Mouse (Mus musculus) liver, embryonic 12.5 days (tissue): ENCODE measurements around the gene Dok5. TPM values are rescaled to one million over a fixed set of nuclear protein-coding genes. Genes with fewer than 3 reads are reported as not detected.

Experiments used
- ATAC-seq: fragments of 200-750 bp; cut with Nextera tagmentation; 2 replicates; pipeline ENCODE4 v1.8.0; 2017; ENCODE audit warnings: moderate number of reproducible peaks, mild to moderate bottlenecking, moderate library complexity
- H3K27ac ChIP-seq: fragments of 300-500 bp; sonication (generic); 2 replicates; pipeline ENCODE4 v1.5.1; 2016; ENCODE audit warnings: mild to moderate bottlenecking
- H3K27me3 ChIP-seq: fragments of 300-500 bp; sonication (generic); replicated peaks from 2 replicates; pipeline ENCODE4 v1.6.1; 2016; ENCODE audit warnings: mild to moderate bottlenecking, moderate library complexity
- H3K36me3 ChIP-seq: fragments of 300-500 bp; sonication (generic); 2 replicates; pipeline ENCODE4 v1.6.1; 2016; ENCODE audit warnings: mild to moderate bottlenecking, moderate library complexity
- H3K4me1 ChIP-seq: fragments of 300-500 bp; sonication (generic); 2 replicates; pipeline ENCODE4 v1.6.1; 2016
- H3K4me2 ChIP-seq: fragments of 300-500 bp; sonication (generic); 2 replicates; pipeline ENCODE4 v1.6.1; 2016; ENCODE audit warnings: mild to moderate bottlenecking, moderate library complexity
- H3K4me3 ChIP-seq: fragments of 300-500 bp; sonication (generic); 2 replicates; pipeline ENCODE4 v1.5.1; 2016; ENCODE audit warnings: mild to moderate bottlenecking, moderate library complexity
- H3K9ac ChIP-seq: fragments of 300-500 bp; sonication (generic); 2 replicates; pipeline ENCODE4 v1.6.1; 2016; ENCODE audit warnings: mild to moderate bottlenecking, moderate library complexity
- H3K9me3 ChIP-seq: fragments of 300-500 bp; sonication (generic); replicated peaks from 2 replicates; pipeline ENCODE4 v1.6.1; 2016; ENCODE audit warnings: mild to moderate bottlenecking, moderate library complexity
- WGBS: fragments of 180-500 bp; shearing (Covaris S2); methylation state at CpG from one replicate; pipeline ENCODE4 v1.1.7; 2016; ENCODE audit not compliant: insufficient replicate concordance; 5-methylcytosine and 5-hydroxymethylcytosine counted together
- polyA plus RNA-seq: library from polyadenylated mRNA; unstranded; fragments of >200 nt; fragmentation: Nextera tagmentation; extraction: Ambion mirVana; gene quantifications from 2 replicates; pipeline ENCODE4 v1.2.1, GENCODE M21; 2016

The Dok5 gene
- polyA plus RNA-seq, 1 experiment from 2014 or later: 0.76 TPM

GRCm38 (mm10) chr2:170772126-170772884 lies 40.7 kb downstream of the Dok5 start:
- H3K4me3 ChIP-seq: no peak overlapping the region
- H3K4me2 ChIP-seq: no peak overlapping the region
- H3K27ac ChIP-seq: no peak overlapping the region
- H3K27me3 ChIP-seq: no peaks in the 10 kb centered on the region
- WGBS: 16% methylated on average over 19 of the region's 19 CpGs
- H3K36me3 ChIP-seq: no peaks in the 10 kb centered on the region
- no peak overlapping the region for H3K9ac ChIP-seq
- H3K4me1 ChIP-seq: no peaks in the 10 kb centered on the region
- no peak for ATAC-seq
- peaks cover 5% of the 10 kb centered on the region; the same call in 1 of the 2 replicates for H3K9me3 ChIP-seq

- Histone ChIP-seq H3K4me1 (no peaks in the 10 kb centered on the region), H3K36me3 (no peaks in the 10 kb centered on the region), H3K9ac (no peak overlapping the region), H3K9me3 (peaks cover 5% of the 10 kb centered on the region; the same call in 1 of the 2 replicates), H3K27me3 (no peaks in the 10 kb centered on the region), H3K4me3 (no peak overlapping the region), H3K4me2 (no peak overlapping the region), H3K27ac (no peak overlapping the region)
- WGBS: 34% methylated on average over 8 of the region's 8 CpGs
- no peak for ATAC-seq
These were observed 41.3 kb downstream of the Dok5 start for GRCm38 (mm10) chr2:170772885-170773270.

- Histone ChIP-seq H3K27ac (no peak overlapping the region), H3K4me1 (no peaks in the 10 kb centered on the region), H3K4me3 (no peak overlapping the region), H3K36me3 (no peaks in the 10 kb centered on the region), H3K4me2 (no peak overlapping the region), H3K9ac (no peak overlapping the region), H3K27me3 (no peaks in the 10 kb centered on the region), H3K9me3 (peaks cover 9% of the 10 kb centered on the region; the same call in 1 of the 2 replicates)
- no peak for ATAC-seq
- WGBS: 78% methylated on average over 15 of the region's 15 CpGs
These were observed 44.0 kb downstream of the Dok5 start for GRCm38 (mm10) chr2:170775577-170775976.

- no peak for ATAC-seq
- 75% methylated on average over 11 of the region's 11 CpGs for WGBS
These were observed 44.5 kb downstream of the Dok5 start for GRCm38 (mm10) chr2:170776107-170776506.

GRCm38 (mm10) chr2:170777572-170777971 lies 46.0 kb downstream of the Dok5 start:
- H3K9me3 ChIP-seq: peaks cover 9% of the 10 kb centered on the region; the same call in 1 of the 2 replicates
- no peaks in the 10 kb centered on the region for H3K27me3 ChIP-seq
- no peak overlapping the region for H3K4me2 ChIP-seq
- no peak for ATAC-seq
- 60% methylated on average over 6 of the region's 6 CpGs for WGBS
- no peak overlapping the region for H3K9ac ChIP-seq
- H3K4me3 ChIP-seq: no peak overlapping the region
- no peaks in the 10 kb centered on the region for H3K36me3 ChIP-seq
- H3K27ac ChIP-seq: no peak overlapping the region
- no peaks in the 10 kb centered on the region for H3K4me1 ChIP-seq

More at GRCm38 (mm10) chr2:170776107-170776506, 44.5 kb downstream of the Dok5 start:
- Histone ChIP-seq H3K27me3 (no peaks in the 10 kb centered on the region), H3K4me2 (no peak overlapping the region), H3K36me3 (no peaks in the 10 kb centered on the region), H3K4me3 (no peak overlapping the region), H3K9me3 (peaks cover 9% of the 10 kb centered on the region; the same call in 1 of the 2 replicates), H3K4me1 (no peaks in the 10 kb centered on the region), H3K9ac (no peak overlapping the region), H3K27ac (no peak overlapping the region)

GRCm38 (mm10) chr2:170780010-170780750 lies 48.6 kb downstream of the Dok5 start:
- Histone ChIP-seq H3K9me3 (peaks cover 9% of the 10 kb centered on the region; the same call in 1 of the 2 replicates), H3K27me3 (no peaks in the 10 kb centered on the region), H3K4me1 (no peaks in the 10 kb centered on the region), H3K27ac (no peak overlapping the region), H3K36me3 (no peaks in the 10 kb centered on the region), H3K4me3 (no peak overlapping the region), H3K9ac (no peak overlapping the region), H3K4me2 (no peak overlapping the region)
- 79% methylated on average over 11 of the region's 11 CpGs for WGBS
- no peak for ATAC-seq

- Histone ChIP-seq H3K27ac (no peak overlapping the region), H3K4me2 (no peak overlapping the region), H3K9me3 (peaks cover 19% of the 10 kb centered on the region), H3K4me3 (no peak overlapping the region), H3K36me3 (no peaks in the 10 kb centered on the region), H3K27me3 (no peaks in the 10 kb centered on the region), H3K9ac (no peak overlapping the region), H3K4me1 (no peaks in the 10 kb centered on the region)
- 76% methylated on average over 10 of the region's 10 CpGs for WGBS
- ATAC-seq: no peak
These were observed 56.5 kb downstream of the Dok5 start for GRCm38 (mm10) chr2:170788101-170788500.

GRCm38 (mm10) chr2:170791332-170792017 lies 59.9 kb downstream of the Dok5 start:
- Histone ChIP-seq H3K4me3 (no peak overlapping the region), H3K9ac (no peak overlapping the region), H3K4me1 (no peaks in the 10 kb centered on the region), H3K4me2 (no peak overlapping the region), H3K36me3 (no peaks in the 10 kb centered on the region), H3K9me3 (peaks cover 33% of the 10 kb centered on the region), H3K27ac (no peak overlapping the region), H3K27me3 (no peaks in the 10 kb centered on the region)
- 43% methylated on average over 8 of the region's 8 CpGs for WGBS
- ATAC-seq: no peak

- H3K36me3 ChIP-seq: no peaks in the 10 kb centered on the region
- peaks cover 34% of the 10 kb centered on the region for H3K9me3 ChIP-seq
- H3K4me3 ChIP-seq: no peak overlapping the region
- H3K27me3 ChIP-seq: no peaks in the 10 kb centered on the region
- H3K9ac ChIP-seq: no peak overlapping the region
- no peak overlapping the region for H3K27ac ChIP-seq
- no peak for ATAC-seq
- 52% methylated on average over 3 of the region's 3 CpGs for WGBS
- no peaks in the 10 kb centered on the region for H3K4me1 ChIP-seq
- no peak overlapping the region for H3K4me2 ChIP-seq
These were observed 63.6 kb downstream of the Dok5 start for GRCm38 (mm10) chr2:170795242-170795641.

- no peak overlapping the region for H3K9ac ChIP-seq
- no peak overlapping the region for H3K4me2 ChIP-seq
- no peak for ATAC-seq
- H3K9me3 ChIP-seq: peaks cover 23% of the 10 kb centered on the region
- H3K36me3 ChIP-seq: no peaks in the 10 kb centered on the region
- H3K27me3 ChIP-seq: no peaks in the 10 kb centered on the region
- 64% methylated on average over 6 of the region's 6 CpGs for WGBS
- no peaks in the 10 kb centered on the region for H3K4me1 ChIP-seq
- H3K4me3 ChIP-seq: no peak overlapping the region
- H3K27ac ChIP-seq: no peak overlapping the region
These were observed 71.4 kb downstream of the Dok5 start for GRCm38 (mm10) chr2:170802984-170803383.

GRCm38 (mm10) chr2:170807555-170808258 lies 76.1 kb downstream of the Dok5 start:
- ATAC-seq: no peak
- WGBS: 67% methylated on average over 12 of the region's 12 CpGs
- no peaks in the 10 kb centered on the region for H3K4me1 ChIP-seq
- no peak overlapping the region for H3K9ac ChIP-seq
- H3K4me2 ChIP-seq: no peak overlapping the region
- H3K36me3 ChIP-seq: no peaks in the 10 kb centered on the region
- H3K9me3 ChIP-seq: peaks cover 11% of the 10 kb centered on the region; the same call in 1 of the 2 replicates
- no peak overlapping the region for H3K4me3 ChIP-seq
- H3K27me3 ChIP-seq: no peaks in the 10 kb centered on the region
- H3K27ac ChIP-seq: no peak overlapping the region
